ENCODE assay signal across 24 mouse cellular contexts in genomic region chr5:113480451-113480850, GRCm38 (mm10). TPM values are rescaled to one million over a fixed set of nuclear protein-coding genes. Genes with fewer than 3 reads are reported as not detected.
"Had no signal": no experiment of that assay in that cellular context is flagged by ENCODE, and none has a peak within 500 bp of the region (broad histone marks: within the 10 kb centered on the region; RNA-seq: fewer than 3 reads in every experiment).

No protein-coding gene starts in this region.

- H3K27me3 ChIP-seq: heart, embryonic 12.5 days; hindbrain, embryonic 13.5 days; intestine, embryonic 15.5 days had no signal

- H3K4me3 ChIP-seq: gastrocnemius, adult 2 months; heart, embryonic 10.5 days; heart, embryonic 12.5 days; hindbrain, embryonic 13.5 days; intestine, embryonic 15.5 days; layer of hippocampus, adult 2 months; left cerebral cortex, adult 2 months; limb, embryonic 10.5 days; limb, embryonic 12.5 days had no signal

- DNase-seq: gastrocnemius, adult 2 months; gastrocnemius, postnatal 10 days; gastrocnemius, postnatal 25 days; heart, adult 18-20 months; heart, postnatal 10 days; heart, postnatal 4 days; kidney, adult 18-20 months; kidney, adult 8-10 months; kidney, postnatal 10 days; kidney, postnatal 25 days; kidney, postnatal 4 days; liver had no signal

- H3K36me3 ChIP-seq: heart, embryonic 10.5 days; heart, embryonic 12.5 days; hindbrain, embryonic 13.5 days; intestine, embryonic 15.5 days; limb, embryonic 10.5 days; limb, embryonic 12.5 days had no signal

- H3K9me3 ChIP-seq: heart, embryonic 10.5 days; heart, embryonic 12.5 days; hindbrain, embryonic 13.5 days; intestine, embryonic 15.5 days; limb, embryonic 10.5 days had no signal

- H3K27ac ChIP-seq: gastrocnemius, adult 2 months; heart, embryonic 10.5 days; hindbrain, embryonic 13.5 days; intestine, embryonic 15.5 days; layer of hippocampus, adult 2 months; left cerebral cortex, adult 2 months; limb, embryonic 10.5 days; limb, embryonic 12.5 days had no signal

- ATAC-seq: inflammation-experienced regulatory T-cells, adult 6 months; intestine, embryonic 15.5 days; intestine, postnatal 0 days had no signal

- H3K4me2 ChIP-seq: heart, embryonic 12.5 days; hindbrain, embryonic 13.5 days; intestine, embryonic 15.5 days; limb, embryonic 12.5 days; liver, embryonic 11.5 days had no signal

- H3K9ac ChIP-seq: heart, embryonic 12.5 days; hindbrain, embryonic 13.5 days; intestine, embryonic 15.5 days; limb, embryonic 12.5 days had no signal

RNA-seq across cellular contexts. Expression of gene Wscd2, which starts 9.7 kb away (rescaled TPM):
- total RNA-seq: granulocyte monocyte progenitor cell, adult 5-6 weeks had no signal
